Mouse (Mus musculus) MEL (cell line): ENCODE data around the gene Lhx5.

Experiments used
- MAX ChIP-seq: IDR thresholded peaks from 2 replicates; pipeline ENCODE4 v1.6.1; 2011; ENCODE audit warnings: low read length, improper control_type of control experiment
- RCOR1 ChIP-seq: IDR thresholded peaks from 2 replicates; pipeline ENCODE4 v1.6.1; 2012; ENCODE audit warnings: low read depth, mild to moderate bottlenecking, inconsistent platforms, low read length, improper control_type of control experiment

- TF ChIP-seq MAX (no peak), RCOR1 (no peak)
These were observed 15.8 kb downstream of the Lhx5 start for GRCm38 (mm10) chr5:120447305-120447704.
